Mouse (Mus musculus) kidney, adult 11 months (tissue): ENCODE results near the gene Olfr1278.
"Not testable (repeated sequence)": the region's sequence is repeated elsewhere in the genome, so short reads cannot be mapped to it uniquely, and the experiment has no call there.

Source experiments
- DNase-seq: peaks from one replicate; pipeline ENCODE4 v3.0.0; 2022

Gene Olfr1278

DNA sequence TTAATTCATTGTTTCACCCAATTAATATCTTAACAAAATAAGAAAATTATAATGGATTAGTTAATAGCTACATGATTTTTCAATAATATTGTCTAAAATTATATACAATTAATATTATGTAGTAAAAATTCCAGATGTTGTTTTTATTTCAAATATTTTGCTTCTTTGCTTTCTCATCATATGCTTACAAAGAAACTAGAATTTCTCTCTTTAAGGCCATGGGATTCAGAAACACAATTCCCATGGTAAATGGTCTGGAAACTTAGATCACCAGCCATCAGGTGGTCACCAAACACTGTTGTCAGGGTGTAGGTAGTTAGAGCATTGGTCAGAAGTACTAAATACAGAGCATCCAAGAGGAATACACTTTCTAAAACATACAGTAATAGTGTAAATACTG, at the start of gene Olfr1278:
TSS of gene Olfr1278 (plus strand) at position 301 of the 400 bp plus-strand sequence.
- no peak for DNase-seq

GRCm38 (mm10) chr2:111254216-111254615, 35.7 kb upstream of the Olfr1278 start, which contains the start of gene Olfr1276:
Gene Olfr1276, plus strand, starts transcription at chr2:111254516.
- no peak for DNase-seq

GRCm38 (mm10) chr2:111274006-111274405, 15.9 kb upstream of the Olfr1278 start, which contains the start of gene Olfr1277:
Gene Olfr1277, minus strand, starts transcription at chr2:111274106.
- no peak for DNase-seq

DNA sequence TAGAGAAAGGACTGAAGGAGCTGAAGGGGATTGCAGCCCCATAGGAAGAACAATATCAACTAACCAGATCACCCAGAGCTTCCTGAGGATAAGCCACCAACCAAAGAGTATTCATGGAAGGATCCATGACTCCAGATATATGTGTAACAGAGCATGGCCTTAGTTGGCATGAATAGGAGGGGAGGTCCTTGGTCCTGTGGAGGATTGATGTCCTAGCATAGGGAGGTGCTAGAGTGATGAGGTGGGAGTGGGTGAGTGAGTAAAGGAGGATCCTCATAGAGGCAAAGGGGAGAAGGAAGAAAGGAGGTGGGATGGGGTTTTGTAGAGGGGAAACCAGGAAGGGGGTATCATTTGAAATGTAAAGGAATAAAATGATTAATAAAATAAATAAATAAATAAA, 8.6 kb downstream of the Olfr1278 start:
- DNase-seq = no peak

DNA sequence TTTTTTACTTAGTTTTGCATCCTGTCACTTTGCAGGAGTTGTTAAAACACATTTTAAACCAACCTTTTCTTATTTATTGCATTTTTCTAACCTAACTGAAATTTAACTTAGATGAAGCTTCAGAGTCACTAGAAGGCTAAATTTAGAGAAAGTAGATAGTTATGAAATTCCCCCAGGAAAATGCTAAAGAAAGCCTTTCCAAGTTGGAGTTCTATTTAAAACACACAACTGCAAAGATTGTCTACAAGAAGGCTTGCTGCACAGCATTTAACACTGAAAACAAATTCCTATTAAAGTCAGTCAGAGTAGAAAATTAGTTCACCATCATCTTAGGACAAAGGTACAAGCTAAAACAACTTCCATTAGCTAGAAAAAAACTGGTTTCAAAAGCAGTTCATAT, 10.4 kb downstream of the Olfr1278 start, which contains the start of gene Olfr1279:
TSS of gene Olfr1279 (plus strand) at position 262 of the 400 bp plus-strand sequence.
- no peak for DNase-seq

- DNase-seq = no peak
Observed at GRCm38 (mm10) chr2:111313717-111314116, 23.8 kb downstream of the Olfr1278 start, which contains the start of gene Olfr1280. Gene Olfr1280, plus strand, starts transcription at chr2:111314017.

- no peak for DNase-seq
Observed at GRCm38 (mm10) chr2:111326220-111326619, 36.3 kb downstream of the Olfr1278 start, which contains the start of gene Olfr1281. Gene Olfr1281, plus strand, starts transcription at chr2:111326520.

DNA sequence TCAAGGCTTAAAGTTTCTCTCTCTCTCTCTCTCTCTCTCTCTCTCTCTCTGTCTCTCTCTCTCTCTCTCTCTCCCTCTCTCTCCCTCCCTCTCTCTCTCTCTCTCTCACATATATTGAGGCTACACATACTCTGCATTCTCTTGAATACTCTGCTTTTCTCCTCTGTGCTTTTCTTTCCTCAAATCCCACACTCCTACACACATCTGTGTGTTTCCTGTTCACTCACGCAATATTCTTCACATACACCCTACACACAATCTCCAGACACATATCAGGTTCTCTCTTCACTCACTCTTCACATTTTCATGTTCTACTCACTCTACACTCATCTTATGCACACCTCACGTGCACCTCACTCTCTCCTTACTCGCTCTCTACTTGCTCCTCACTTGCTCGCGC, 43.8 kb downstream of the Olfr1278 start:
- DNase-seq = not testable (repeated sequence)

GRCm38 (mm10) chr2:111335976-111336375, 46.0 kb downstream of the Olfr1278 start, which contains the start of gene Olfr1282:
Gene Olfr1282, minus strand, starts transcription at chr2:111336076.
- DNase-seq = no peak
